Mouse (Mus musculus): ENCODE measurements at regions not wholly inside any gene's neighbourhood (a gene's known extent, or its start where the extent isn't known, plus 50 kb on each side); places are given as distances from the start of the nearest gene placed in this dataset.

DNA sequence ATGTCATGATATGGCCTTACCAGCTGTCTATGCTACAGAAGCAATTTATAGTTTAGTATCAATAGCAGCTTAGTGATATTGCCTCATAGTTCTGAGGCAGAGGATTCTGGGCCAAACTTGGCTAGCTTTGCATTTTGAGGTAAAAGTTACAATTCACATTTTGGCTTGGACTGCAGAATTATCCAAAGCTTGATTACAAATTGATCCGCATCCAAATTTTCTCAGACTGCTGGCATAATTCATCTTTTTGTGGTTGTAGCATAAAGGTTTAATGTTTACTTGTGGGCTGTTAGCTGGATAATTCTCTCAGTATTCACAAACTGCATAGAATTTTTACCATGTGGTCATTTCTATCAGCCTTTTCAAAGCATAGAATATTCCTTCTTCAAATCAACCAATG lies 589.9 kb upstream of the Pdcd1 start:
- no peak for DNase-seq

DNA sequence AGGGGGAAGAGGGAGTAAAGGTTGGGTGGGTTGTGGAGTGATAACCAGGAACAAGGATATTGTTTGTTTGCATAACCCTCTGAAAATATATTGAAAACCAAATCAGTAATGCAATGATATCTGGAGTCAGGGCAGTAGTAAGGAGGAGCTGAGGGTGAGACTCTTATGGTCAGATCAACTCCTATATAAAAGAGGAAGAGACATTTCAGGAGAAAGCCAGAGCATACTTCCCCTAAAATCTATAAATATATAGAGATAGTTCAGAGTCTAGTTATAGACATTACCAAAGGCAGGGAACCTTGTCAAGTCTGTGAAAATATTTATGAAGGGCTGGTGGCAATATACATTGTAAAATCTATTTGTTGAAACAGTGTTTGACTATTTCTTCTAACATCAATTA lies 605.9 kb upstream of the Pdcd1 start:
- no peak for DNase-seq

DNA sequence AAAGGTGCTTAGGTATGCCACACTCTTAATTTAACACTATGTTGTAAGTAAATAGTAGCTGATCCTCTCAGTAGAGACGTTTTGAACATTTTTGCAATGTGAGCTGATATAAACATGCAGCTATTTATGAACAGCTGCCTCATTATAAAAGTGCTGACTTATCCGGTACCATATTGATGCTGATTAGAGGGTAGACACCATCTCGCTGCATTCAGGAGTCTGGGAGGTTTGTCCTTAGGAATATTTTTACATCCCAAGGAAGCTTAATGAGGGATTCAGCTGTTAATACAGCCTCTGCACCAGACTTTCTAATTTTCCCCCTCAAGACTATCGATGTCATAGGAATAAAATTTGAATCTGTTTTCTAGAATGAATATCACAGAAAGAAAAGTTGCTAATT lies 619.3 kb upstream of the Pdcd1 start:
- no peak for DNase-seq

DNA sequence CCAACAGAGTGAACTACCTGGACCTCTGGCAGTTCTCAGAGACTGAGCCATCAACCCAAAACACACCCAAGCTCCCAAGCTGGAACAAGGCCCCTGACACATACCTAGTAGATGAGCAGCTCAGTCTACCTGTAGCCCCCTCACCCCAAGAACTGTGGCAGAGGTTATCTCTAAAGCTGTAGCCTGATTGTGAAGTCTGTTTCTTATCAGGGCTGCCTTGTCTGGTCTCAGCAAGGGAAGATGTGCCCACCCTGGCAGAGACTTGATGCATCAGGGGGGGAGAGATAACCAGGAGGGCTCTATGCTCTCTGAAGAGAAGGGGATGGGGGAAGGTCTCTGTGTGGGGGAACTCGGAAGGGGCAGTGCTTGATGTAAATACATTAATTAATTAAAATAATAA lies 612.9 kb upstream of the Fam174a start:
- DNase-seq: no peak

DNA sequence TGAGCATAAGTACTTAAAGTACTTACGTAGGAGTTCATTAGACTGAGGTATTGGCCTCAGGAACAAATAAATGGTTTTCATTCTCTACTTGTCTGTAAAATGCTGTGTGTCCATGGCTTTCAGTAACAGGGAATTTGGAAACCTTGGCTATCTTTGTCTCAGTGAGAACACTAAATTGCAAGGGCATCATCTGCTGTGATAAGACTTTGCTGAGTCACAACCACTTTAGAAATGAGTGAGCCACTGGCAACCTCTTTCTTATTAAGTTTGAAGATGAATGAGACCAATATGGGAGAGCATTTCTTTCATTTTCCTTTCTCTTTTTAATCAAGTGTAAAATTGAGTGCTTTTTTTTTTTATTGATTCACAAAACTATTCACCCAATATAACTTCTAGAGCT lies 611.7 kb upstream of the Fam174a start:
- DNase-seq: no peak

DNA sequence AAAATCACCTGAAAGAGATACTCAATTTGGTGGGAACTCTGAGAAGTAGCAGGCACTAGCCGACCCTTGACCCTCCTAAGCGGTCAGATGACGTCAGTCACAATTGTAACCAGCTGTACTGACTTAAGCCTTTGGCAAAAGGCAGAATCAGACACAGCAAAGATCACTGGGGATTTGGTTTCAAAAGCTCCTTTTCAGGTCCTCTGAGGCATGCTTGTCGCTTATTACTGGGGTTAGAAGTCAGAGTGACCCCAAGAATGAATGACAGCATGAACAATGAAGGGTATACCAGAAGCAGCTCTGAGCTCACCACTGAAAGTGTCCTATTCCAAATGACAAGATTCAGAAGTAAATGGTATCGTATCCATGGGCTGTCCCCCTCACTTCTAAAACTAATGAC lies 600.6 kb upstream of the Fam174a start:
- no peak for DNase-seq

DNA sequence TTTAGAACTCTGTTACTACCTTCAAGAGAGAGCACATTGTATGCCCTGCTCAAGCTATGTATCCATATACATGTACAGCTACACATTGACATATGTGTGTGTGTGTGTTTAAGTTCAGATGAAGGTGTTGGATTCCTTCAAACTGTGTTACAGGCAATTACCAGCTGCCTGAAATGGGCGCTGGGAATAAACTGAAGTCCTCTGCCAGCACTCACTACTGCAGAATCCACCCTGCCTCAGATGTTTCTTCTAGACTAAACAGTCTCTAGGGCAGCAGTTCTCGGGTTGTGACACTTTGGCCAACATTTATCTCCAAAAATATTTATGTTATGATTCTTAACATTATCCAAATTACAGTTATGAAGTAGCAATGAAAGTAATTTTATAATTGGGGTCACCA lies 595.7 kb upstream of the Fam174a start:
- DNase-seq: no peak

DNA sequence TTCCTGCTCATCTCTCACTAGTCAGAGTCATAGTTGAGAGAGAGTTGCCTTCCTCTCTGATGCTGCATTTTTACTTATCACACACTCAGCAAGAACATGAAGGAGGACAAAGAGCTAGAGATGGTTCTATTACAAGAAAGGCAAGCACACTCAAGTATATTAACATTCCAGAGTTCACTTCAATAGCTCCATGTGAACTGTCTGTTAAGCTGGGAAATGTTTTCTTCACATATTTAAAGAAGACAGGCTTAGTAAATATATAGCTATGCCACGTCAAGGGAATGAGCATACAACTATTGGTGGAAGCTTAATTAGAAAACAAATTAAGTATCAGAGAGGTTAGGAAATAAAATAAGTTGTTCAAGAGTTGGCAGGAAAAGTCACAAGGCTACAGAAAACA lies 559.9 kb upstream of the Fam174a start:
- no peak for DNase-seq

DNA sequence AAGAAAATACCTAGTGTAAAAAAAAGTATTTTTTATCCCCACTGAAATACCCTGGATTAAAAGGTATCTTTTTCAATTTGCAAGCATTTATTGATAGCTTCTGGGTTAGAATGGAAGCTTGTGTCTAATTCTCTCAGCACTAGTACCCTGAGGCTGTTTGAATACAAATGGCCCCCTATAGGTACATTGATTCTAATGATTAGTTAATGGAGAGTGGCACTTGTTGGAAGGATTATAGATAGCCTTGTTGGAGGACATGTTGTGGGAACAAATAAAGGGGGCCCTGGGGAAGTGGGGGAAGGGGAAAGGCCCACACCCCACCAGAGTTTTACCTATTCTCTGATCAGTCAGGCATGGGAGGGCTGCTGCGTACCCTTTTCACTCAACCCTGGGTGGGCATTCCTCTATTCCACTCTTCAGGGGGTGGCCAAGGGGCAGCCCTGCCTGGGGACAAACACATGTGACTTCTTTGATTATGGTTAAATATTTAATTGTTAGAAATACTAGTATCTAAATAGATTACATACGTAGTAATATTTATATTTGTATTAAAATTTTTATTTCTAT lies 524.3 kb upstream of the Fam174a start:
- DNase-seq: no peak

DNA sequence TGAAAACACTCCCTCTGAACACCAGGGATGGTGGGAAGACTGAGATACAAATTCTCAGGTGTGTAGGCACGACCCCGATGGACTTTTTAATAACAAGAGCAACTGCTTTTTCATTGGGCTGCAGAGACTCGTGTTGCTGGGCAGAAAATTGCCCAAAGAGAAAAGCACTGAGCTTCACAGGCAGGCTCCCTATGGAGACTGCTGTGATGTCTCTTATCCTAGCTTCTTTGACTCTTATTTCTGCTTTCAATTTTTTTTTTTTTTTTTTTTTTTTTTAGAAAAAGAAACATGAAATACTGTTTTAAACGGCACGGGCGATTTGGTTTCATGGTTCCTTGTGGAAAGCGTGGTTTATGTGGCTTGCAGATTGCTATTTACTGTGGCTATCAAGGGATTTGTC lies 522.8 kb upstream of the Fam174a start:
- DNase-seq: no peak

DNA sequence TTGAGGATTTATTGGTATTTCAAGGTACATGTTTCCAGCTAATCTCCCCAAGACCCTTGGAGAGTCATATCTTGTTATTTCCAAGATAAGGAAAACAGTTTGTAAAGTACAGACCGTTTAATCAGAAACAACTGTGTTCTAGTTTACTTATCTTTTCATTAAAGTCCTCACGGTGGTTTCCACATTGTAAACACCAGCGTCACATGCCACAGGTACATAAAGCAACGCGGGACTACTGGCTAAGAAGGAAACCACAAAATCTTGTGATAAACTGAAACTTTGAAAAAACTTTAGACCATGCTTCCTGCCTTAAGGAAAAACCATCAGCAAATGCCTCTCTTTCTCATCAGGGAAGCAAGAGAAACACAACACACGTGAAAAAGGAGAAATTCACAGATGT lies 522.4 kb upstream of the Fam174a start:
- DNase-seq: no peak

DNA sequence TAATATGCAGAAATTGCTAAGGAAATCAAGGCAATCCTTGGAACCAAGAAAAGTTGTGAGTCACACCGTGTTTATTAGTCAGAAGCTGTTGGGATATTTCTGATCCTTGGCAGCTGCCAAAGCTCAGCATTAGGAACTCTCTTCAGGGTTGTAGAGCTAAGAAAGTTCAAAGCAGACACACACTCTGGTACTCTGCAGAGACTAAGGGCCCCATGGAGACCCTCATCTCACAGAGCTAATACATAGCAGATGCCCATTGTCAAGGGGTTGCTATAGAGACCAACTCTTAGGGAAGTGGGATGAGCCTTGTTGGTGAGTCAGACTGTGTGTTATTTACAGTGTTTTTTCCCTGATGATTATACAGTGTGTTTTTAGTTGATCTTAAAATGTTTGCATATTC lies 517.4 kb upstream of the Fam174a start:
- DNase-seq: no peak

DNA sequence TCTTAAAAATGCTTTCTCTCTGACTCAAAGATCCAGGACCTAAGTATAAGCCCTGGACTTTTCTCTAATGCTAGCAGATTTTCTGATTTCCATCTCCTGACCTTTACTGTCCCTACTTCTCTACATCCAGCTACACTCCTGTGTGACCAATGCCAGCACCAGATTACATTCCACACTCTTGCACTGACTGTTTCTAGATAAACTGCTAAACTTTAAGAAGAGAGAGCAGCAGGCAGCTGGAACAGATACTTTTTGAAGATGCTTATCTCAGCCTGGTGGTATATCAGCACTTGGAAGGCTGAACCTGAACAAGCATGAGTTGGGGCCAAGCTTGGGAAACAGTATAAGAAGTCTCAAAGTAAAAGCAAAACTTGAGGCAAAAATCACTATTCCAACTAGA lies 509.7 kb upstream of the Fam174a start:
- no peak for DNase-seq

DNA sequence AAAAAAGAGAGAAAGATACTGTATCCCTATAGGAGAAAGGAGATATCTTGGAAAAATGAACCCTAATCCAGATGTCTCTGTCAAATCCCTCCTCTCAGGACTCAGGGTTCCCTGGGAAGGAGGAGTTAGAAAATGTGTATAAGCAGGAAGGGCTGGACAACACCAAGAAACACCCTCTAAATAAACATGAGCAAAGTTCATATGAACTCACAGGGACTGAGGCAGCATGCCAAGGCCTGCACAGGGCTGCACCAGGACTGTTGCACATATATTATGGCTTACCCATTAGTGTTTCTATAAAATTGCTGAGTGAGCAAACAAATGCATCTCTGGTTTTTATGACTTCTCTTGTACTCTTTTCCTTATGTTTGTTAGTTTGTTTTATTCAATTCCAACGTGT lies 508.5 kb upstream of the Fam174a start:
- peak in 1 of 2 experiments; percentile 38 for DNase-seq

DNA sequence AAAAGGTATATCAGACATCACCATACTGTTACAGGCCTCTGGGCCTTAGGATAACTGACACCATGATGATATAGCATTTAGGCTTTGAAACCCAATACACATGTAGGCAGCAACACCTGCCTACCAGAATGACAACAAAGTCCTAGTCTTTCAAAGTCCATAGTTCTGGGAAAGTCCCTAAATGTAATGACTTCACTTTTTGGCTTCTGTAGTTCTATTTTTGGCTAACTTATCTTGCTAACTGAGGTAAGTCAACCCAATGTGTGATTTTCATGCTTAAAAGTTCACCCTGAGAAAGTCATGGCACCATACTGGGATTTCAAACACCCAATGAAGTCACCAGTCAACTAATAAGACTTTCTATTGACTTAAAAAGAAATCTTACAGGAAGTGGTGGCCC lies 485.8 kb upstream of the Fam174a start:
- no peak for DNase-seq

DNA sequence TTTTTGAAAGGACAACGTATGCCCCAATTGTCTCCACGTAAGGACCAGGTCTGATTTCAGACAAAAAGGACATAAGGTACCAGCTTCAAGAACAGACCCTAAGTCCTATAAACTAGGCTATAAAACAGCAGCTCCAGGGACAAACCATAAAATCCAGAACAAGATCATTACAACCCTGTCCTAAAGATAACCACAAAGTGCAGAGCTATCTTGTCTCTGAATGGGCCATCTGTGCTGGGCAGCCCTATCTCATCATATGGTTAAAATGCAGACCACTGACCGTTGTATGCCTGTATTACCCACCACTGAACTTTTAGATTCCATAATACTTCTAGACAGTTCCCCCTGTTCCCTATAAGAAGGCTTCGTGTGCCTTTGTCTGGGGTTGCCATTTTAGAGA lies 477.4 kb upstream of the Fam174a start:
- DNase-seq: no peak

DNA sequence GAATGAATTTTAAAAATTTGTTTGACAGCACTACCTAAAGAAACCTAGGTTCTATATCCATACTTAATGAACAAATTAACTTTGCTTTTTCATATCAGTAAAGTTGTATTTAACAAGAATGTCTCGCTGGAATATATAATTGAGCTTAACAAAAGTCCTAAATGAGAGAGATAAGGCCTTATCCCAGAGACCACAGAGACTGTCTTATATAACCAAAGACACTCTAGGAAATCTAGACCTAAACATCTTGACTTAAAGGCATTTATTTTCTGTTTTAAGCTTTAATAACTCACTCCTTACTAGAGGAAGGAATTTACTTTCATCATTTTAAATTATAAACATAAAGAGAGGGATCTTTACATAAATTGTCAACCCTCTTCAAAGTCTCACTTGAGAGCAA lies 461.9 kb upstream of the Fam174a start:
- no peak for DNase-seq

DNA sequence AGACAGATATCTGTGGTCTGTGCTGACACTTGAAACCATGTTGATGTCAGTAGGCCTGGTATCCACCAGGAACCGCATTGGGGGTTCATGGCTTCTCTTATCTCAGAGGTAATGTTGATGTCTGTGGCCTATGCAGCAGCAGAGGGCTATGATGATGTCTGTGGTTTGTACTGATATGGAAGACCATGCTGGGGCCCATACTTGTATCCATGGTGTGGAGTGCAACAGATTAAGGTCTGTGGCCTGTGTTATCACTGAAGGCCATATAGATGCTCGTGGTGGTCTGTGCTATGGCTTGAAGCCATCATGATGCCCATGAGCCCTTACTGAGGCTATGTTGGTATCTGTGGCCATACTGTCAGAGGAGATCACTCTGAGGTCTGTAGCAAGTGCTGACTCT lies 455.0 kb upstream of the Fam174a start:
- DNase-seq: no peak

DNA sequence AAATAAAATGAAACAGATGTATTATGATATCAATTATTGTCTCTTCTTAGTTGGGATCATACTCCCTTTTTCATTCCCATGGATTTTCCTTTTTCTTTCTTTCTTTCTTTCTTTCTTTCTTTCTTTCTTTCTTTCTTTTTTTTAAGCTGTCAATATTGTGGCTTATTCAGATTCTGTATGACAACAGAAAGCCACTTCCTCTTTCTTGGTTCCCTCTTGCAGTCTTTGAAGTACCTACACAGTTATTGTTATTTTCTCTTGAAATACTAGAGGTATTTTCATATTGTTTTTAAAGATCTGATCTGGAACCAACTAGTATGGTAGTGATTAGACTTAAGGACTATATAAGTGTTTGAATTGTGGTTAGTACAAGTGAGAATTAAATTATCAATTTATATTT lies 444.6 kb upstream of the Fam174a start:
- no peak for DNase-seq

DNA sequence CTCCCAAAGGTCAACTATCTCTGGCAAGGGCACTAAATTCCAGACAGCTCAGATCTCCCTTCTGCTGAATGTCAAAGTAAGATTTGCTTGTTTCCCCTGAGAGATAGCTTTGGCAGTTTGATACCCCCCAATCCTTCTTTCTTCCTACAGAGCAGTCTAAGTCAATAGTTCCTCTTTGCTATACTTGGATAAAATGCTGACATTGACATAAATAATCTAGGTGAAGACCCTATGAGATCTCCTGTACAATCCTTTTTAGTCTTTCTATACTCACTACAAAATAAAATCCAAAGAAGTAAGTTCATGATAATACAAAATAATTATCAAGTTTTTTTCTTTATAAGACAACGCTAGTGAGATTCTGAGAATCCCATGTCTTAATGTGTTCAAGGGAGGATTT lies 432.9 kb upstream of the Fam174a start:
- DNase-seq: no peak

DNA sequence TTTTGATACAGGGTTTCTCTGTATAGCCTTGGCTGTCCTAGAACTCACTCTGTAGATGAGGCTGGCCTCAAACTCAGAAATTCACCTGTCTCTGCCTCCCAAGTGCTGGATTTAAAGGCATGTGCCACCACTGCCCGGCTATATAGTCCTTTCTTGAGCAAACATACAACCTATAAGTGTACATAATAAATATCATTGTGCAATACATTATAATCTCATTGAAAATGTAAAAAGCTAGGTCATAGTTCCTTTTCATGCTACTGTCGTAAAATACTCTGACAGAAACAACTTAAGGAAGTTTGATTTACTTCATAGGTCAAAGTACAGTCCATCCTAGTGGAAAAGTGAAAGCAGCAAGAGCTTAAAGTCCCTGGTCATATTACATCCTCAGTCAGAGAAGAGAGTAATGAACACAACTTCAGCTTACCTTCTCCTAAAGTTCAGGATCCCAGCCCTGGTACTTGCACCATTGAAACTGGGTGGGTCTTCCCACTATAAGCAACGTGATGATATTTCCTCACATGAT lies 408.4 kb upstream of the Fam174a start:
- DNase-seq: no peak

DNA sequence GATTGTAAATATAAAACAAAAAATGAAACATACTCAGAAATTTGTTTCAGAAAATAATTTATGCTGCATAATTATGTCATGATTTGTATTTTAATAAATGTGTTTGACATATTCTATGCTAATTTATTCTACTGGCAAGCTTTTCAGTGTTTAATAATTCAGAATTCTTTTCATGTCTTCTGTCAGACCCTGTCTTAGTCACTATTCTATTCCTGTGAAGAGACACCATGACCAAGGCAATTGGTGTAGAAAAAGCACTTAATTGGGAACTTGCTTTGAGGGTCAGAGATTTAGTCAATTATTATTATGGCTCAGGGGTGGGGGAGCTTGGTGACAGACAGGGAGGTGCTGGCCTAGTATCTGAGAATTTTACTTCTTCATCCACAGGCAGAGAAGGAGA lies 402.6 kb upstream of the Fam174a start:
- DNase-seq: no peak
